In the genomic region with DNA sequence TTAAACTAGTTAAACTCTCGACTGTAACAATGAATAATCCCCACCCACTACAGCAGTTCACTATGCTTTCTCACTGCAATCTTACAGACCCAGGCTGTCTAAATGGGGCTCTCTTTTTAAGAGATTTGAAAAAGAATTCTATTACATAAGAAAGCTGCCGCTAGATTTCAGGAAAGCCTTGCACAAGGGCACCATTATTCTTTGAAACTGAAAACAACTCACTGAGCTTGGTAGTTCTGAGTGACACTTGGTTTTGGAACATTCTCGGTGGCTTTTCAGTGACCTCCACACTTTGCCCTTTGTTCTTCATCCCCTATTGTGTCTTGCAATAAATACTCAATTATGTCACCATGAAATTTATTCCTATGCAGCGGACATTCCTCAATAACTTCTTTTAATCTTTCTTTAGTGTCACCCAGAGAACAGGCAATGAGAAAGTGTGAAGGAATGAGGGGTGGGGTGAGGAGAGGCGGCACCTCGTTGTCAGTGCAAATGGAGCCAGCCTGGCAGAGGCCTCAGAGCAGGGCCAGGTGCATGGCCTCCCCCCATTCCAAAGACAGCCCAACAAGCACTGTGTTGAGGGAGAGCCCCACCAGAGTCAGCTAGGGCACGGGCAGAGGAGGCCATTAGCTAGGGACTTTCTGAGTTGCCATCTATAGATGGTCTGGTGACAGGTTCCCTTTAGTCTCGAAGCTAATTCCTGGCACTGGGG, we compare ENCODE assay signal across 12 mouse cellular contexts.
DNase-seq lines count a peak whose midpoint lies in the region; ATAC-seq and TF ChIP-seq lines count a peak whose summit lies in the region.
"Had no signal": no experiment of that assay in that cellular context is flagged by ENCODE, and none has a peak within 500 bp of the region (broad histone marks: within the 10 kb centered on the region; RNA-seq: fewer than 3 reads in every experiment).

No protein-coding gene starts in this region.

- ATAC-seq in liver, postnatal 0 days: no peak
- ATAC-seq in forebrain, embryonic 13.5 days: peak; percentile 50; the same call in 1 of the 2 replicates
- peak; percentile 86 for ATAC-seq in midbrain, embryonic 11.5 days (ENCODE audit: low FRiP score)
- ATAC-seq: inflammation-experienced regulatory T-cells, adult 6 months had no signal

- H3K9me3 ChIP-seq in liver, postnatal 0 days (ENCODE audit: low read length): no peaks in the 10 kb centered on the region
- H3K9me3 ChIP-seq in forebrain, embryonic 13.5 days (replicated peaks): no peaks in the 10 kb centered on the region
- no peaks in the 10 kb centered on the region for H3K9me3 ChIP-seq in midbrain, embryonic 11.5 days (ENCODE audit: control insufficient read depth, low read length)
- no peaks in the 10 kb centered on the region for H3K9me3 ChIP-seq in limb, embryonic 10.5 days (replicated peaks)

- H3K36me3 ChIP-seq in liver, adult 2 months (ENCODE audit: control insufficient read depth, insufficient read depth, low read length): no peaks in the 10 kb centered on the region; the same call in 1 of the 2 replicates
- 0 out of 2 replicates have a peak, but pooled peaks cover 2% of the 10 kb centered on the region for H3K36me3 ChIP-seq in liver, postnatal 0 days (replicated peaks; ENCODE audit: insufficient read depth, low read length)
- H3K36me3 ChIP-seq in forebrain, embryonic 13.5 days (ENCODE audit: poor library complexity, severe bottlenecking): peaks cover 45% of the 10 kb centered on the region
- no peaks in the 10 kb centered on the region for H3K36me3 ChIP-seq in midbrain, embryonic 11.5 days (ENCODE audit: control insufficient read depth, insufficient read depth, low read length)
- peaks cover 18% of the 10 kb centered on the region for H3K36me3 ChIP-seq in limb, embryonic 10.5 days

- 88% methylated on average over 8 of the region's 8 CpGs for WGBS in liver, adult 2 months
- WGBS in liver, postnatal 0 days (ENCODE audit: insufficient replicate concordance): 70% methylated on average over 8 of the region's 8 CpGs
- WGBS in forebrain, embryonic 13.5 days: 15% methylated on average over 8 of the region's 8 CpGs
- WGBS in midbrain, embryonic 11.5 days: 20% methylated on average over 8 of the region's 8 CpGs
- WGBS in limb, embryonic 10.5 days: 81% methylated on average over 8 of the region's 8 CpGs

- H3K27ac ChIP-seq in liver, adult 2 months (replicated peaks; ENCODE audit: insufficient read depth, low read depth, low read length): no peak overlapping the region
- H3K27ac ChIP-seq in liver, postnatal 0 days (ENCODE audit: low read depth): no peak overlapping the region
- H3K27ac ChIP-seq in forebrain, embryonic 13.5 days: peak overlapping the region; percentile 49
- peak overlapping the region; percentile 2 for H3K27ac ChIP-seq in midbrain, embryonic 11.5 days (ENCODE audit: low read depth, low read length)
- no peak overlapping the region for H3K27ac ChIP-seq in limb, embryonic 10.5 days

- no peak overlapping the region for H3K9ac ChIP-seq in liver, adult 2 months (ENCODE audit: low read depth, low read length)
- H3K9ac ChIP-seq in liver, postnatal 0 days (replicated peaks): no peak overlapping the region
- no peak overlapping the region for H3K9ac ChIP-seq in forebrain, embryonic 13.5 days
- H3K9ac ChIP-seq in midbrain, embryonic 11.5 days (ENCODE audit: low read length): no peak overlapping the region
- H3K9ac ChIP-seq: lung, embryonic 14.5 days had no signal

- H3K4me2 ChIP-seq in liver, postnatal 0 days (ENCODE audit: low read depth, low read length): no peak overlapping the region
- no peak overlapping the region for H3K4me2 ChIP-seq in forebrain, embryonic 13.5 days
- no peak overlapping the region for H3K4me2 ChIP-seq in midbrain, embryonic 11.5 days
- H3K4me2 ChIP-seq: lung, embryonic 14.5 days had no signal

- H3K4me1 ChIP-seq in liver, adult 2 months (ENCODE audit: control insufficient read depth, insufficient read depth, low read length): no peaks in the 10 kb centered on the region
- H3K4me1 ChIP-seq in liver, postnatal 0 days (ENCODE audit: insufficient read depth): no peaks in the 10 kb centered on the region
- peaks cover 48% of the 10 kb centered on the region for H3K4me1 ChIP-seq in forebrain, embryonic 13.5 days
- H3K4me1 ChIP-seq in midbrain, embryonic 11.5 days (ENCODE audit: control insufficient read depth, insufficient read depth, low read length): peaks cover 19% of the 10 kb centered on the region
- H3K4me1 ChIP-seq in limb, embryonic 10.5 days: peaks cover 31% of the 10 kb centered on the region

- no peaks in the 10 kb centered on the region for H3K27me3 ChIP-seq in liver, adult 2 months (ENCODE audit: control insufficient read depth, insufficient read depth, low read length)
- H3K27me3 ChIP-seq in liver, postnatal 0 days (ENCODE audit: insufficient read depth, low read length): no peaks in the 10 kb centered on the region
- H3K27me3 ChIP-seq in forebrain, embryonic 13.5 days: no peaks in the 10 kb centered on the region
- H3K27me3 ChIP-seq in midbrain, embryonic 11.5 days (ENCODE audit: control insufficient read depth, insufficient read depth, low read length): no peaks in the 10 kb centered on the region
- no peaks in the 10 kb centered on the region for H3K27me3 ChIP-seq in limb, embryonic 10.5 days (ENCODE audit: low read depth, poor library complexity, severe bottlenecking)

- TF ChIP-seq CTCF in liver, adult 2 months (IDR thresholded peaks at IDR 0.05; ENCODE audit: low read depth, low read length): no peak
- TF ChIP-seq CTCF in liver, postnatal 0 days (IDR thresholded peaks at IDR 0.05; ENCODE audit: low read depth): no peak
- no peak for TF ChIP-seq CTCF in brain, embryonic 14.5 days (IDR thresholded peaks at IDR 0.05; ENCODE audit: borderline replicate concordance, extremely low read depth, insufficient read depth, insufficient read length)

- no peak for TF ChIP-seq POLR2A in liver, adult 2 months (IDR thresholded peaks at IDR 0.05; ENCODE audit: extremely low read depth, insufficient read depth, low read length)
- TF ChIP-seq POLR2A in brain, embryonic 14.5 days (IDR thresholded peaks at IDR 0.05; ENCODE audit: borderline replicate concordance, extremely low read depth, insufficient read depth, insufficient read length, poor library complexity, severe bottlenecking): no peak

- DNase-seq in liver, adult 2 months (ENCODE audit: extremely low read depth, low read depth, low spot score): peak; percentile 16
- no peak for DNase-seq in liver, postnatal 0 days
- DNase-seq in brain, embryonic 14.5 days (ENCODE audit: low read depth): peak; percentile 81
- peak; percentile 89 for DNase-seq in midbrain, embryonic 11.5 days (ENCODE audit: low spot score, missing footprints)
- DNase-seq in limb, embryonic 10.5 days (ENCODE audit: low spot score): no peak
- DNase-seq in spleen, postnatal 36 days (ENCODE audit: low spot score in 2 of 2): no peak
- no peak for DNase-seq in cerebellum, postnatal 4 days (ENCODE audit: low spot score in 2 of 2)
- DNase-seq: heart, adult 18-20 months; kidney, postnatal 4 days; lung, embryonic 14.5 days had no signal

- no peak overlapping the region for H3K4me3 ChIP-seq in liver, adult 2 months (ENCODE audit: insufficient read depth, low read depth, low read length)
- H3K4me3 ChIP-seq in liver, postnatal 0 days (ENCODE audit: low read depth, low read length): no peak overlapping the region
- H3K4me3 ChIP-seq in forebrain, embryonic 13.5 days: no peak overlapping the region
- no peak overlapping the region for H3K4me3 ChIP-seq in midbrain, embryonic 11.5 days (ENCODE audit: low read depth, low read length)
- no peak overlapping the region for H3K4me3 ChIP-seq in limb, embryonic 10.5 days

- TF ChIP-seq EP300 in liver, postnatal 0 days (IDR thresholded peaks at IDR 0.05; ENCODE audit: low read depth): no peak

- H3K79me2 ChIP-seq in liver, adult 2 months (ENCODE audit: control insufficient read depth, insufficient read depth, low read length): no peaks in the 10 kb centered on the region

Comparison
In these comparisons a context has a peak if more than half of its experiments do, and no peak if none do; other contexts are left out.
1. DNase-seq: peak in liver, adult 2 months (single experiment), brain, embryonic 14.5 days (single experiment) and midbrain, embryonic 11.5 days (single experiment); none in liver, postnatal 0 days (single experiment), limb, embryonic 10.5 days (single experiment), spleen, postnatal 36 days (0 of 2) and cerebellum, postnatal 4 days (0 of 2).
2. H3K27ac ChIP-seq: peak in forebrain, embryonic 13.5 days (single experiment) and midbrain, embryonic 11.5 days (single experiment); none in liver, adult 2 months (single experiment), liver, postnatal 0 days (single experiment) and limb, embryonic 10.5 days (single experiment).